Mouse (Mus musculus): ENCODE measurements around the gene Otop2. TPM values are rescaled to one million over a fixed set of nuclear protein-coding genes. Genes with fewer than 3 reads are reported as not detected.

The Otop2 gene
- total and polyA plus RNA-seq, 2 experiments from 2014 or later = not detected

GRCm38 (mm10) chr11:115273735-115274134 lies 33.2 kb upstream of the Otop2 start:
- no peaks in the 10 kb centered on the region for H3K27me3 ChIP-seq (ENCODE audit: control insufficient read depth, insufficient read depth, low read length)
- 62% methylated on average over 7 of the region's 7 CpGs for WGBS
- no peak overlapping the region for H3K4me3 ChIP-seq (ENCODE audit: low read depth, low read length)
- DNase-seq (ENCODE audit: low spot score) (no peak), ATAC-seq (ENCODE audit: insufficient read depth, low read depth) (no peak)
- H3K36me3 ChIP-seq (replicated peaks; ENCODE audit: control insufficient read depth, insufficient read depth, low read length) = peaks cover 4% of the 10 kb centered on the region; the same call in 1 of the 2 replicates
- no peak overlapping the region for H3K27ac ChIP-seq (ENCODE audit: low read depth)
- H3K9ac ChIP-seq (replicated peaks; ENCODE audit: low read depth, low read length) = no peak overlapping the region
- no peaks in the 10 kb centered on the region for H3K9me3 ChIP-seq (replicated peaks; ENCODE audit: control insufficient read depth, low read length)
- H3K4me2 ChIP-seq (ENCODE audit: low read depth, low read length) = no peak overlapping the region
- TF ChIP-seq CTCF (IDR thresholded peaks at IDR 0.05; ENCODE audit: low read depth) = no peak
- TF ChIP-seq EP300 (IDR thresholded peaks at IDR 0.05; ENCODE audit: low read depth) = no peak
- H3K4me1 ChIP-seq (ENCODE audit: control insufficient read depth, insufficient read depth) = peaks cover 13% of the 10 kb centered on the region

- Histone ChIP-seq H3K9ac (replicated peaks; ENCODE audit: low read depth, low read length) (no peak overlapping the region), H3K36me3 (replicated peaks; ENCODE audit: control insufficient read depth, insufficient read depth, low read length) (no peaks in the 10 kb centered on the region; the same call in 1 of the 2 replicates), H3K27ac (ENCODE audit: low read depth) (no peak overlapping the region), H3K4me2 (ENCODE audit: low read depth, low read length) (no peak overlapping the region), H3K4me3 (ENCODE audit: low read depth, low read length) (no peak overlapping the region), H3K27me3 (ENCODE audit: control insufficient read depth, insufficient read depth, low read length) (no peaks in the 10 kb centered on the region), H3K4me1 (ENCODE audit: control insufficient read depth, insufficient read depth) (peaks cover 13% of the 10 kb centered on the region), H3K9me3 (replicated peaks; ENCODE audit: control insufficient read depth, low read length) (no peaks in the 10 kb centered on the region)
- WGBS = 78% methylated on average over 7 of the region's 7 CpGs
- no peak for DNase-seq (ENCODE audit: low spot score)
- TF ChIP-seq CTCF (IDR thresholded peaks at IDR 0.05; ENCODE audit: low read depth) (no peak), EP300 (IDR thresholded peaks at IDR 0.05; ENCODE audit: low read depth) (no peak)
- ATAC-seq (ENCODE audit: insufficient read depth, low read depth) = no peak
These were observed 32.8 kb upstream of the Otop2 start for GRCm38 (mm10) chr11:115274178-115274577.

GRCm38 (mm10) chr11:115274771-115275170 lies 32.2 kb upstream of the Otop2 start:
- Histone ChIP-seq H3K4me2 (ENCODE audit: low read depth, low read length) (no peak overlapping the region), H3K27ac (ENCODE audit: low read depth) (no peak overlapping the region), H3K36me3 (replicated peaks; ENCODE audit: control insufficient read depth, insufficient read depth, low read length) (no peaks in the 10 kb centered on the region), H3K4me3 (ENCODE audit: low read depth, low read length) (no peak overlapping the region), H3K9me3 (replicated peaks; ENCODE audit: control insufficient read depth, low read length) (no peaks in the 10 kb centered on the region), H3K27me3 (ENCODE audit: control insufficient read depth, insufficient read depth, low read length) (no peaks in the 10 kb centered on the region), H3K9ac (replicated peaks; ENCODE audit: low read depth, low read length) (no peak overlapping the region), H3K4me1 (ENCODE audit: control insufficient read depth, insufficient read depth) (peaks cover 13% of the 10 kb centered on the region)
- ATAC-seq (ENCODE audit: insufficient read depth, low read depth) (no peak), DNase-seq (ENCODE audit: low spot score) (no peak)
- WGBS = 85% methylated on average over 6 of the region's 6 CpGs
- TF ChIP-seq EP300 (IDR thresholded peaks at IDR 0.05; ENCODE audit: low read depth) = no peak

- H3K4me3 ChIP-seq (ENCODE audit: low read depth, low read length) = no peak overlapping the region
- H3K9me3 ChIP-seq (replicated peaks; ENCODE audit: control insufficient read depth, low read length) = no peaks in the 10 kb centered on the region
- peaks cover 13% of the 10 kb centered on the region for H3K4me1 ChIP-seq (ENCODE audit: control insufficient read depth, insufficient read depth)
- no peak overlapping the region for H3K27ac ChIP-seq (ENCODE audit: low read depth)
- no peak overlapping the region for H3K4me2 ChIP-seq (ENCODE audit: low read depth, low read length)
- no peak for DNase-seq (ENCODE audit: low spot score)
- 69% methylated on average over 6 of the region's 6 CpGs for WGBS
- ATAC-seq (ENCODE audit: insufficient read depth, low read depth) = no peak
- no peaks in the 10 kb centered on the region for H3K27me3 ChIP-seq (ENCODE audit: control insufficient read depth, insufficient read depth, low read length)
- no peak for TF ChIP-seq CTCF (IDR thresholded peaks at IDR 0.05; ENCODE audit: low read depth)
- TF ChIP-seq EP300 (IDR thresholded peaks at IDR 0.05; ENCODE audit: low read depth) = no peak
- no peak overlapping the region for H3K9ac ChIP-seq (replicated peaks; ENCODE audit: low read depth, low read length)
- H3K36me3 ChIP-seq (replicated peaks; ENCODE audit: control insufficient read depth, insufficient read depth, low read length) = no peaks in the 10 kb centered on the region
These were observed 31.5 kb upstream of the Otop2 start for GRCm38 (mm10) chr11:115275509-115275908.

GRCm38 (mm10) chr11:115275954-115276353 lies 31.0 kb upstream of the Otop2 start:
- WGBS = 68% methylated on average over 3 of the region's 3 CpGs
- H3K27me3 ChIP-seq (ENCODE audit: control insufficient read depth, insufficient read depth, low read length) = no peaks in the 10 kb centered on the region
- DNase-seq (ENCODE audit: low spot score) = no peak
- no peak for TF ChIP-seq EP300 (IDR thresholded peaks at IDR 0.05; ENCODE audit: low read depth)
- no peak for ATAC-seq (ENCODE audit: insufficient read depth, low read depth)
- H3K4me2 ChIP-seq (ENCODE audit: low read depth, low read length) = peak overlapping the region; percentile 84
- no peaks in the 10 kb centered on the region for H3K9me3 ChIP-seq (replicated peaks; ENCODE audit: control insufficient read depth, low read length)
- peak overlapping the region; percentile 65; the same call in 1 of the 2 replicates for H3K4me3 ChIP-seq (ENCODE audit: low read depth, low read length)
- peaks cover 13% of the 10 kb centered on the region for H3K4me1 ChIP-seq (ENCODE audit: control insufficient read depth, insufficient read depth)
- no peak overlapping the region for H3K27ac ChIP-seq (ENCODE audit: low read depth)
- peak overlapping the region; percentile 49; the same call in 1 of the 2 replicates for H3K9ac ChIP-seq (replicated peaks; ENCODE audit: low read depth, low read length)
- H3K36me3 ChIP-seq (replicated peaks; ENCODE audit: control insufficient read depth, insufficient read depth, low read length) = no peaks in the 10 kb centered on the region

Data from heart, postnatal 0 days (tissue).